Mouse (Mus musculus): Measurements from ENCODE around the gene Emilin1. TPM values are rescaled to one million over a fixed set of nuclear protein-coding genes. Genes with fewer than 3 reads are reported as not detected.
A peak's percentile ranks its signal among the peaks of the same experiment; 100 is the strongest.

Gene Emilin1
- polyA plus RNA-seq, 2 experiments: 191 to 222 TPM

GRCm38 (mm10) chr5:30919831-30920614 is 6.8 kb downstream of the Emilin1 start:
- Histone ChIP-seq H3K36me3 (ENCODE audit: control insufficient read depth, insufficient read depth, low read length) (peaks cover 47% of the 10 kb centered on the region), H3K4me2 (replicated peaks; ENCODE audit: low read depth, low read length, severe bottlenecking) (no peak overlapping the region), H3K27ac (replicated peaks; ENCODE audit: low read depth, low read length) (no peak overlapping the region; the same call in 1 of the 2 replicates), H3K4me3 (replicated peaks; ENCODE audit: low read length) (no peak overlapping the region), H3K4me1 (ENCODE audit: control insufficient read depth, insufficient read depth, low read length) (peaks cover 25% of the 10 kb centered on the region), H3K9me3 (ENCODE audit: control insufficient read depth, low read length) (no peaks in the 10 kb centered on the region), H3K9ac (ENCODE audit: low read depth, low read length, severe bottlenecking) (no peak overlapping the region), H3K27me3 (ENCODE audit: control insufficient read depth, insufficient read depth, low read length) (no peaks in the 10 kb centered on the region)
- ATAC-seq (ENCODE audit: low FRiP score, low read depth): no peak
- DNase-seq (ENCODE audit: low spot score): peak; percentile 30
- TF ChIP-seq POLR2A (IDR thresholded peaks at IDR 0.05; ENCODE audit: borderline replicate concordance, extremely low read depth, insufficient read depth, insufficient read length): no peak
- WGBS: 65% methylated on average over 11 of the region's 11 CpGs

GRCm38 (mm10) chr5:30920621-30921020 is 7.4 kb downstream of the Emilin1 start:
- H3K36me3 ChIP-seq (ENCODE audit: control insufficient read depth, insufficient read depth, low read length): peaks cover 47% of the 10 kb centered on the region
- H3K27me3 ChIP-seq (ENCODE audit: control insufficient read depth, insufficient read depth, low read length): no peaks in the 10 kb centered on the region
- H3K4me2 ChIP-seq (replicated peaks; ENCODE audit: low read depth, low read length, severe bottlenecking): 0 out of 2 replicates have a peak overlapping the region, but pooled peaks have one; percentile 79
- peaks cover 21% of the 10 kb centered on the region for H3K4me1 ChIP-seq (ENCODE audit: control insufficient read depth, insufficient read depth, low read length)
- H3K4me3 ChIP-seq (replicated peaks; ENCODE audit: low read length): no peak overlapping the region
- no peak for TF ChIP-seq POLR2A (IDR thresholded peaks at IDR 0.05; ENCODE audit: borderline replicate concordance, extremely low read depth, insufficient read depth, insufficient read length)
- no peak overlapping the region for H3K9ac ChIP-seq (ENCODE audit: low read depth, low read length, severe bottlenecking)
- ATAC-seq (ENCODE audit: low FRiP score, low read depth) (no peak), DNase-seq (ENCODE audit: low spot score) (no peak)
- WGBS: 63% methylated on average over 19 of the region's 19 CpGs
- H3K9me3 ChIP-seq (ENCODE audit: control insufficient read depth, low read length): no peaks in the 10 kb centered on the region
- no peak overlapping the region for H3K27ac ChIP-seq (replicated peaks; ENCODE audit: low read depth, low read length)

- peak within 1 kb of the TSS; percentile 79 for H3K4me2 ChIP-seq (replicated peaks; ENCODE audit: low read depth, low read length, severe bottlenecking)
- H3K4me1 ChIP-seq (ENCODE audit: control insufficient read depth, insufficient read depth, low read length): peaks cover 16% of the 10 kb centered on the region
- peak; percentile 90 for DNase-seq (ENCODE audit: low spot score)
- peak; percentile 88 for ATAC-seq (ENCODE audit: low FRiP score, low read depth)
- H3K9me3 ChIP-seq (ENCODE audit: control insufficient read depth, low read length): no peaks in the 10 kb centered on the region
- H3K36me3 ChIP-seq (ENCODE audit: control insufficient read depth, insufficient read depth, low read length): peaks cover 47% of the 10 kb centered on the region
- H3K4me3 ChIP-seq (replicated peaks; ENCODE audit: low read length): peak within 1 kb of the TSS; percentile 42
- peak; percentile 53; the same call in 1 of the 2 replicates for TF ChIP-seq POLR2A (IDR thresholded peaks at IDR 0.05; ENCODE audit: borderline replicate concordance, extremely low read depth, insufficient read depth, insufficient read length)
- H3K27me3 ChIP-seq (ENCODE audit: control insufficient read depth, insufficient read depth, low read length): no peaks in the 10 kb centered on the region
- under 1% methylated on average over 24 of the region's 40 CpGs for WGBS
- H3K9ac ChIP-seq (ENCODE audit: low read depth, low read length, severe bottlenecking): peak within 1 kb of the TSS; percentile 58
- H3K27ac ChIP-seq (replicated peaks; ENCODE audit: low read depth, low read length): peak within 1 kb of the TSS; percentile 80
These were observed 8.2 kb downstream of the Emilin1 start, which contains the start of gene Khk for GRCm38 (mm10) chr5:30921256-30922033. Gene Khk, plus strand, starts transcription at chr5:30921431.

GRCm38 (mm10) chr5:30922581-30923041 is 9.4 kb downstream of the Emilin1 start:
- ATAC-seq (ENCODE audit: low FRiP score, low read depth): no peak
- Histone ChIP-seq H3K9me3 (ENCODE audit: control insufficient read depth, low read length) (no peaks in the 10 kb centered on the region), H3K4me1 (ENCODE audit: control insufficient read depth, insufficient read depth, low read length) (peaks cover 16% of the 10 kb centered on the region), H3K36me3 (ENCODE audit: control insufficient read depth, insufficient read depth, low read length) (peaks cover 35% of the 10 kb centered on the region), H3K4me2 (replicated peaks; ENCODE audit: low read depth, low read length, severe bottlenecking) (peak overlapping the region; percentile 79), H3K4me3 (replicated peaks; ENCODE audit: low read length) (0 out of 2 replicates have a peak overlapping the region, but pooled peaks have one; percentile 42), H3K9ac (ENCODE audit: low read depth, low read length, severe bottlenecking) (peak overlapping the region; percentile 58; the same call in 1 of the 2 replicates), H3K27me3 (ENCODE audit: control insufficient read depth, insufficient read depth, low read length) (no peaks in the 10 kb centered on the region), H3K27ac (replicated peaks; ENCODE audit: low read depth, low read length) (peak overlapping the region; percentile 80; the same call in 1 of the 2 replicates)
- WGBS: 75% methylated on average over 10 of the region's 10 CpGs
- TF ChIP-seq POLR2A (IDR thresholded peaks at IDR 0.05; ENCODE audit: borderline replicate concordance, extremely low read depth, insufficient read depth, insufficient read length): no peak
- no peak for DNase-seq (ENCODE audit: low spot score)

- ATAC-seq (ENCODE audit: low FRiP score, low read depth) (no peak), DNase-seq (ENCODE audit: low spot score) (no peak)
- Histone ChIP-seq H3K36me3 (ENCODE audit: control insufficient read depth, insufficient read depth, low read length) (peaks cover 30% of the 10 kb centered on the region), H3K4me2 (replicated peaks; ENCODE audit: low read depth, low read length, severe bottlenecking) (no peak overlapping the region), H3K27ac (replicated peaks; ENCODE audit: low read depth, low read length) (no peak overlapping the region), H3K4me1 (ENCODE audit: control insufficient read depth, insufficient read depth, low read length) (peaks cover 16% of the 10 kb centered on the region), H3K27me3 (ENCODE audit: control insufficient read depth, insufficient read depth, low read length) (no peaks in the 10 kb centered on the region), H3K9ac (ENCODE audit: low read depth, low read length, severe bottlenecking) (no peak overlapping the region), H3K9me3 (ENCODE audit: control insufficient read depth, low read length) (no peaks in the 10 kb centered on the region), H3K4me3 (replicated peaks; ENCODE audit: low read length) (no peak overlapping the region)
- WGBS: 84% methylated on average over 6 of the region's 6 CpGs
- TF ChIP-seq POLR2A (IDR thresholded peaks at IDR 0.05; ENCODE audit: borderline replicate concordance, extremely low read depth, insufficient read depth, insufficient read length): no peak
These were observed 9.9 kb downstream of the Emilin1 start for GRCm38 (mm10) chr5:30923119-30923518.
